Mouse (Mus musculus) embryonic facial prominence, embryonic 11.5 days (tissue): ENCODE data around the gene Skil. TPM values are rescaled to one million over a fixed set of nuclear protein-coding genes. Genes with fewer than 3 reads are reported as not detected.

Source experiments
- ATAC-seq: fragments of 200-750 bp; cut with Nextera tagmentation; replicated peaks from 2 replicates; pipeline ENCODE4 v1.8.0; 2017; ENCODE audit warnings: low read depth; ENCODE audit not compliant: insufficient number of reproducible peaks, low FRiP score, low TSS enrichment
- DNase-seq: peaks from one replicate; pipeline ENCODE4 v3.0.0-alpha.2; 2015; ENCODE audit warnings: low spot score
- H3K27ac ChIP-seq: fragments of 300-500 bp; sonication (generic); replicated peaks from 2 replicates; pipeline ENCODE4 v1.5.1; 2014; ENCODE audit warnings: mild to moderate bottlenecking, low read depth, low read length, control low read depth
- H3K27me3 ChIP-seq: fragments of 300-500 bp; sonication (generic); 2 replicates; pipeline ENCODE4 v1.6.1; 2014; ENCODE audit warnings: mild to moderate bottlenecking, low read length, moderate library complexity, mixed read lengths; ENCODE audit not compliant: control insufficient read depth, insufficient read depth
- H3K36me3 ChIP-seq: fragments of 300-500 bp; sonication (generic); replicated peaks from 2 replicates; pipeline ENCODE4 v1.6.1; 2014; ENCODE audit warnings: low read depth, mild to moderate bottlenecking, low read length, moderate library complexity, mixed read lengths; ENCODE audit not compliant: control insufficient read depth, insufficient read depth
- H3K4me1 ChIP-seq: fragments of 300-500 bp; sonication (generic); 2 replicates; pipeline ENCODE4 v1.6.1; 2014; ENCODE audit warnings: low read length, mixed read lengths; ENCODE audit not compliant: control insufficient read depth, insufficient read depth
- H3K4me2 ChIP-seq: fragments of 300-500 bp; sonication (generic); 2 replicates; pipeline ENCODE4 v1.6.1; 2014; ENCODE audit warnings: low read depth, mild to moderate bottlenecking, control low read depth, low read length, moderate library complexity
- H3K4me3 ChIP-seq: fragments of 300-500 bp; sonication (generic); 2 replicates; pipeline ENCODE4 v1.5.1; 2014; ENCODE audit warnings: low read depth, low read length, control low read depth
- H3K9ac ChIP-seq: fragments of 300-500 bp; sonication (generic); replicated peaks from 2 replicates; pipeline ENCODE4 v1.6.1; 2014; ENCODE audit warnings: mild to moderate bottlenecking, control low read depth, low read length
- H3K9me3 ChIP-seq: fragments of 300-500 bp; sonication (generic); replicated peaks from 2 replicates; pipeline ENCODE4 v1.6.1; 2016; ENCODE audit warnings: mild to moderate bottlenecking, low read length, inconsistent platforms, mixed read lengths; ENCODE audit not compliant: control insufficient read depth
- WGBS: fragments of 180-500 bp; shearing (Covaris S2); extraction: QIAGEN DNeasy Blood & Tissue Kit; methylation state at CpG from one replicate; pipeline ENCODE4 v1.1.7; 2014; 5-methylcytosine and 5-hydroxymethylcytosine counted together
- polyA plus RNA-seq: library from polyadenylated mRNA; unstranded; fragments of >200 nt; fragmentation: Nextera tagmentation; extraction: Ambion mirVana; gene quantifications from 2 replicates; pipeline ENCODE4 v1.2.1, GENCODE M21; 2014

The Skil gene
- polyA plus RNA-seq, 1 experiment from 2014 or later: 37.7 TPM

GRCm38 (mm10) chr3:31089956-31090355, 4.9 kb upstream of the Skil start:
- Histone ChIP-seq H3K4me1 (no peaks in the 10 kb centered on the region), H3K27me3 (no peaks in the 10 kb centered on the region), H3K4me2 (no peak overlapping the region), H3K4me3 (no peak overlapping the region), H3K27ac (no peak overlapping the region), H3K36me3 (no peaks in the 10 kb centered on the region), H3K9me3 (no peaks in the 10 kb centered on the region), H3K9ac (no peak overlapping the region)
- DNase-seq (no peak), ATAC-seq (no peak)
- 65% methylated on average over 7 of the region's 7 CpGs for WGBS

DNA sequence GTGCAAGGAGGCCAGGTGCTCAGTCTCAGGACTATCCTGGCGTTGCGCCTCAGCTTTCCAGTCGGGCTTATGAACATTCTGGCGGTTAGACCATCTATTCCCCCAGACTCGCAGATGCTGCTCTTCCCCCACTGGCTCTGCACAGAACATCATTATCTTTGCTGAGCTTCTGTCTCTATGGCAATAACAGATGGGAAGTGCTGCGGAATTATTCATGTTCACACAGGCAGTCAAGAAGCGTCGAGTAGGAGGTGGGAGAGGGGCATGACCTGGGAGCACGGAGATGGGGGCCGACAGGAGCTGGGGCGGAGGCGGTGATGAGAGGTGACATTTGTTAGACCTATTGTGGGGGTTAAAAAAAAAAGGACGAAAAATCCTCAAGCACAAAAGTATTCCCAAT, 1.7 kb upstream of the Skil start:
- Histone ChIP-seq H3K27ac (peak overlapping the region; percentile 99), H3K9me3 (no peaks in the 10 kb centered on the region), H3K27me3 (no peaks in the 10 kb centered on the region), H3K4me3 (peak overlapping the region; percentile 97), H3K4me1 (no peaks in the 10 kb centered on the region), H3K9ac (peak overlapping the region; percentile 83), H3K36me3 (no peaks in the 10 kb centered on the region), H3K4me2 (peak overlapping the region; percentile 85)
- DNase-seq: peak; percentile 60
- WGBS: 2% methylated on average over 13 of the region's 13 CpGs
- 0 out of 2 replicates have a peak, but pooled peaks have one; percentile 12 for ATAC-seq

GRCm38 (mm10) chr3:31093627-31094351, 1.1 kb upstream of the Skil start:
- Histone ChIP-seq H3K4me1 (no peaks in the 10 kb centered on the region; the same call in 1 of the 2 replicates), H3K27me3 (no peaks in the 10 kb centered on the region), H3K9me3 (no peaks in the 10 kb centered on the region), H3K9ac (peak overlapping the region; percentile 83), H3K36me3 (no peaks in the 10 kb centered on the region), H3K4me2 (peak overlapping the region; percentile 85), H3K27ac (peak overlapping the region; percentile 99), H3K4me3 (peak overlapping the region; percentile 97)
- DNase-seq (peak; percentile 76), ATAC-seq (peak; percentile 49)
- WGBS: under 1% methylated on average over 49 of the region's 58 CpGs

DNA sequence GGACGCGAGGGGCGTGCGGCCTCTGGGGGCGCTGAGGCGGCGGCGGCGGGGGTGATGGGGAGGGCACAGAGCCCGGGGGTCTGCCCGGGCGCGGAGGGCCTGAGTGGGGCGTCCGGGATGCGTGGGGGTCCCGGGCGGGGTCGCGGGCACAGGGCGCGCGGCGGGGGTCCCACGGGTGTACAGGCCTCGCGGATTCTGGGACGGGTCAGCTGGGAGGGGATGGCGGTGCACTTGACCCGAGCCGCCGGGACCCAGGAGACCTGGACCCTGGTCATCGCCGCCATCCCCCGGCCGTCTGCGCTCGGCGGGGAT, 277 bp downstream of the Skil start:
- Histone ChIP-seq H3K4me2 (peak overlapping the region; percentile 85), H3K36me3 (no peaks in the 10 kb centered on the region), H3K4me3 (peak overlapping the region; percentile 97), H3K27me3 (no peaks in the 10 kb centered on the region), H3K9ac (peak overlapping the region; percentile 83), H3K27ac (peak overlapping the region; percentile 99), H3K9me3 (no peaks in the 10 kb centered on the region), H3K4me1 (no peaks in the 10 kb centered on the region; the same call in 1 of the 2 replicates)
- ATAC-seq (no peak), DNase-seq (no peak)
- under 1% methylated on average over 28 of the region's 39 CpGs for WGBS

- H3K9ac ChIP-seq: peak overlapping the region; percentile 83
- H3K4me1 ChIP-seq: no peaks in the 10 kb centered on the region; the same call in 1 of the 2 replicates
- peak; percentile 57 for DNase-seq
- WGBS: 1% methylated on average over 30 of the region's 33 CpGs
- ATAC-seq: peak; percentile 45
- peak overlapping the region; percentile 97 for H3K4me3 ChIP-seq
- H3K27ac ChIP-seq: peak overlapping the region; percentile 99
- no peaks in the 10 kb centered on the region for H3K9me3 ChIP-seq
- no peaks in the 10 kb centered on the region for H3K27me3 ChIP-seq
- no peaks in the 10 kb centered on the region for H3K36me3 ChIP-seq
- H3K4me2 ChIP-seq: peak overlapping the region; percentile 85
Measured at GRCm38 (mm10) chr3:31095491-31096154, 765 bp downstream of the Skil start.

DNA sequence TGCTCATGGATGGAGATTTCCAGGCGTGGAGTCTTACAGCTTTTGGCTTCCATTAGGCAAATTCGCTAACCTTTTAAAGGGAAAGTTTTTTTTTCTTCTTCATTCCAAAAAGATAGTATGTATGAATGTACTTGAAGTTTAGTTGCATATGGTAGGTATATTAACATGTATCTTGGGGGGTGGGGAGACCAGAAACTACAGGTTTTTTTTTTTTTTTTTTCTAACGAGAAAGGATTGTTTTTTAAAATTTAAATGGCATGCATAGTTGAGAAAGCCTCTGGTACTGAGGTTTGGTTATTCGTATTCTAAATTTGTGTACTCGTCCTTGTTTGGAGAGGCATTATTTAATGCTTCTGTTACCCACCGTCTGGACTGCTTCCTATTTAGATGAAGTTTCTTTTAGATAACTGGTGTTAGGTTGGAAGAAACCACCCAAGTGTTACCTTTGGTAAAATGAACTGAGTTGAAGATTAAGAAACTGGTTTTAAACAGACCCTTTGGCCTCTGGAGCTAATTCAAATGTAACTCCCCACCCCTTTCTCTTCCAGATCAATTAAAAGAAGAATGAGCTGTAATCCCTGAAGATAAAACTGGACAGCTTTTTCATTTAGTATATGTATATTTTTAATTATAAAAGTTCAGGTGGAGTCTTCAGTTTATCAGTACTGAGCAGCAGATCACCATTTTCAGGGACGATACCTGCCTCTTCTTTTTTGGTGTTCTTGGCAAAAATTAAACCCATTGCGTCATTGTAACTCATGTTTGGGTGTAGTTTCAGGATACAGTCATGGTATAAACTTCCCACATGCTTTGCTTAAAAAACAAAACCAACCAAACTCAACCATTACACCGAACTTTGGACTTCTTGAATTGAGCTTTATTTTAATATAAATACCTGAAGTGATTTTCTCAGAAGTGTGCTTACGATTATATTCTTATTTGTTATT, 1.6 kb downstream of the Skil start:
- 42% methylated on average over 10 of the region's 10 CpGs for WGBS
- Histone ChIP-seq H3K36me3 (no peaks in the 10 kb centered on the region), H3K27me3 (no peaks in the 10 kb centered on the region), H3K27ac (peak overlapping the region; percentile 99; the same call in 1 of the 2 replicates), H3K4me3 (peak overlapping the region; percentile 97), H3K9me3 (no peaks in the 10 kb centered on the region), H3K4me1 (no peaks in the 10 kb centered on the region; the same call in 1 of the 2 replicates), H3K9ac (peak overlapping the region; percentile 83), H3K4me2 (peak overlapping the region; percentile 85)
- no peak for ATAC-seq
- DNase-seq: no peak

GRCm38 (mm10) chr3:31097102-31097720, 2.4 kb downstream of the Skil start:
- H3K4me1 ChIP-seq: no peaks in the 10 kb centered on the region; the same call in 1 of the 2 replicates

More at GRCm38 (mm10) chr3:31097102-31097720, 2.4 kb downstream of the Skil start:
- no peaks in the 10 kb centered on the region for H3K9me3 ChIP-seq
- H3K4me3 ChIP-seq: no peak overlapping the region
- H3K4me2 ChIP-seq: no peak overlapping the region
- H3K9ac ChIP-seq: no peak overlapping the region
- no peak overlapping the region for H3K27ac ChIP-seq
- no peaks in the 10 kb centered on the region for H3K36me3 ChIP-seq
- WGBS: 86% methylated on average over 13 of the region's 13 CpGs
- ATAC-seq (no peak), DNase-seq (no peak)
- no peaks in the 10 kb centered on the region for H3K27me3 ChIP-seq
